ENCODE assay signal across 17 mouse cellular contexts in genomic region chr3:81386931-81387330, GRCm38 (mm10).
A peak's percentile ranks its signal among the peaks of the same experiment; 100 is the strongest.
DNase-seq lines count a peak whose midpoint lies in the region; ATAC-seq and TF ChIP-seq lines count a peak whose summit lies in the region.
"Had no signal": no experiment of that assay in that cellular context is flagged by ENCODE, and none has a peak within 500 bp of the region (broad histone marks: within the 10 kb centered on the region; RNA-seq: fewer than 3 reads in every experiment).

No protein-coding gene starts in this region.

- no peak for TF ChIP-seq POLR2A in heart, adult 2 months (IDR thresholded peaks at IDR 0.05; ENCODE audit: insufficient read depth, low read depth, low read length)

- no peak for TF ChIP-seq CTCF in heart, adult 2 months (IDR thresholded peaks at IDR 0.05)

- no peaks in the 10 kb centered on the region for H3K36me3 ChIP-seq in embryonic facial prominence, embryonic 10.5 days (replicated peaks)
- H3K36me3 ChIP-seq in embryonic facial prominence, embryonic 14.5 days (ENCODE audit: control insufficient read depth, insufficient read depth, low read length), result no peaks in the 10 kb centered on the region
- no peaks in the 10 kb centered on the region for H3K36me3 ChIP-seq in heart, adult 2 months (ENCODE audit: control insufficient read depth, insufficient read depth, low read length)
- H3K36me3 ChIP-seq: heart, embryonic 13.5 days; limb, embryonic 12.5 days had no signal

- H3K27me3 ChIP-seq in embryonic facial prominence, embryonic 10.5 days (replicated peaks; ENCODE audit: low read depth, poor library complexity, severe bottlenecking), result no peaks in the 10 kb centered on the region
- H3K27me3 ChIP-seq in embryonic facial prominence, embryonic 14.5 days (replicated peaks; ENCODE audit: control insufficient read depth, insufficient read depth, low read length), result no peaks in the 10 kb centered on the region
- H3K27me3 ChIP-seq in heart, adult 2 months (ENCODE audit: control insufficient read depth, insufficient read depth, low read length), result no peaks in the 10 kb centered on the region
- H3K27me3 ChIP-seq: forebrain, embryonic 13.5 days; heart, embryonic 13.5 days; limb, embryonic 12.5 days had no signal

- no peaks in the 10 kb centered on the region for H3K9me3 ChIP-seq in embryonic facial prominence, embryonic 10.5 days
- no peaks in the 10 kb centered on the region for H3K9me3 ChIP-seq in embryonic facial prominence, embryonic 14.5 days (ENCODE audit: control insufficient read depth, low read length)
- H3K9me3 ChIP-seq: forebrain, embryonic 13.5 days; heart, embryonic 13.5 days; limb, embryonic 12.5 days had no signal

- H3K4me1 ChIP-seq in embryonic facial prominence, embryonic 10.5 days, result peaks cover 4% of the 10 kb centered on the region; the same call in 1 of the 2 replicates
- peaks cover 6% of the 10 kb centered on the region; the same call in 1 of the 2 replicates for H3K4me1 ChIP-seq in embryonic facial prominence, embryonic 14.5 days (ENCODE audit: control insufficient read depth, insufficient read depth, low read length)
- no peaks in the 10 kb centered on the region for H3K4me1 ChIP-seq in heart, adult 2 months (ENCODE audit: control insufficient read depth, insufficient read depth, low read length)
- H3K4me1 ChIP-seq: forebrain, embryonic 13.5 days; heart, embryonic 13.5 days; limb, embryonic 12.5 days had no signal

- H3K27ac ChIP-seq in embryonic facial prominence, embryonic 10.5 days (replicated peaks), result no peak overlapping the region
- H3K27ac ChIP-seq in embryonic facial prominence, embryonic 14.5 days (replicated peaks; ENCODE audit: low read depth, low read length), result no peak overlapping the region
- H3K27ac ChIP-seq in heart, adult 2 months, result no peak overlapping the region
- H3K27ac ChIP-seq: forebrain, embryonic 13.5 days; heart, embryonic 13.5 days; left cerebral cortex, adult 2 months; limb, embryonic 12.5 days had no signal

- WGBS in embryonic facial prominence, embryonic 10.5 days, result 42% methylated on average over 14 of the region's 14 CpGs
- 23% methylated on average over 14 of the region's 14 CpGs for WGBS in embryonic facial prominence, embryonic 14.5 days
- 61% methylated on average over 14 of the region's 14 CpGs for WGBS in heart, adult 2 months

- ATAC-seq in embryonic facial prominence, embryonic 14.5 days (ENCODE audit: low read depth), result peak; percentile 47; the same call in 1 of the 2 replicates
- ATAC-seq: CD4-positive, CD25-positive, alpha-beta regulatory T cell, adult 4 months; forebrain, embryonic 13.5 days; liver, postnatal 0 days had no signal

- no peaks in the 10 kb centered on the region for H3K79me2 ChIP-seq in heart, adult 2 months (replicated peaks; ENCODE audit: control insufficient read depth, insufficient read depth, low read length)

- no peak for TF ChIP-seq EP300 in heart, adult 2 months (IDR thresholded peaks at IDR 0.05; ENCODE audit: insufficient read depth, low read depth, low read length)

- H3K4me3 ChIP-seq in embryonic facial prominence, embryonic 10.5 days, result no peak overlapping the region
- H3K4me3 ChIP-seq in embryonic facial prominence, embryonic 14.5 days (ENCODE audit: low read depth, low read length), result no peak overlapping the region
- H3K4me3 ChIP-seq in heart, adult 2 months, result no peak overlapping the region
- H3K4me3 ChIP-seq: forebrain, embryonic 13.5 days; heart, embryonic 13.5 days; left cerebral cortex, adult 2 months; limb, embryonic 12.5 days had no signal

- DNase-seq in kidney, adult 11 months, result peak; percentile 4
- no peak for DNase-seq in kidney, postnatal 14 days
- peak; percentile 37 for DNase-seq in embryonic facial prominence, embryonic 10.5 days (ENCODE audit: low spot score)
- peak; percentile 50 for DNase-seq in embryonic facial prominence, embryonic 14.5 days (ENCODE audit: low spot score)
- DNase-seq in kidney, postnatal 10 days, result peak; percentile 6
- DNase-seq in heart, adult 8-10 months (ENCODE audit: low spot score), result no peak
- no peak for DNase-seq in heart, adult 2 months
- DNase-seq: cerebellum, postnatal 14 days; heart, postnatal 4 days; liver, postnatal 0 days; right cerebral cortex, postnatal 14 days; thymus, adult 2 months had no signal

- peak overlapping the region; percentile 31 for H3K4me2 ChIP-seq in embryonic facial prominence, embryonic 14.5 days (ENCODE audit: low read depth, low read length)
- H3K4me2 ChIP-seq: forebrain, embryonic 13.5 days; heart, embryonic 13.5 days; limb, embryonic 12.5 days had no signal

- intact Hi-C loops in heart, adult 2 months (cut with DNase I), result no loop called here

- H3K9ac ChIP-seq in embryonic facial prominence, embryonic 14.5 days (ENCODE audit: low read depth, low read length), result no peak overlapping the region
- H3K9ac ChIP-seq in heart, adult 2 months (ENCODE audit: low read depth, low read length), result no peak overlapping the region
- H3K9ac ChIP-seq: forebrain, embryonic 13.5 days; heart, embryonic 13.5 days; limb, embryonic 12.5 days; liver, postnatal 0 days had no signal

Comparison
In these comparisons a context has a peak if more than half of its experiments do, and no peak if none do; other contexts are left out.
1. DNase-seq: peak in kidney, adult 11 months (single experiment), embryonic facial prominence, embryonic 10.5 days (single experiment), embryonic facial prominence, embryonic 14.5 days (single experiment) and kidney, postnatal 10 days (single experiment); none in kidney, postnatal 14 days (single experiment), heart, adult 8-10 months (single experiment) and heart, adult 2 months (0 of 2).